Mouse (Mus musculus) hindbrain, postnatal 0 days (tissue): Measurements from ENCODE around the gene Gm10663. TPM values are rescaled to one million over a fixed set of nuclear protein-coding genes. Genes with fewer than 3 reads are reported as not detected.

ENCODE experiments used
- ATAC-seq: fragments of 200-750 bp; cut with Nextera tagmentation; 2 replicates; pipeline ENCODE4 v1.8.0; 2017; ENCODE audit warnings: mild to moderate bottlenecking, moderate TSS enrichment, moderate library complexity
- DNase-seq: peaks from one replicate; pipeline ENCODE4 v3.0.0-alpha.2; 2015; ENCODE audit warnings: low spot score
- H3K27ac ChIP-seq: fragments of 300-500 bp; sonication (generic); 2 replicates; pipeline ENCODE4 v1.5.1; 2014; ENCODE audit warnings: mild to moderate bottlenecking
- H3K27me3 ChIP-seq: fragments of 300-500 bp; sonication (generic); 2 replicates; pipeline ENCODE4 v1.6.1; 2014; ENCODE audit warnings: low read length, mixed read lengths; ENCODE audit not compliant: insufficient read depth
- H3K36me3 ChIP-seq: fragments of 300-500 bp; sonication (generic); 2 replicates; pipeline ENCODE4 v1.6.1; 2014; ENCODE audit warnings: low read length, mixed read lengths; ENCODE audit not compliant: insufficient read depth
- H3K4me1 ChIP-seq: fragments of 300-500 bp; sonication (generic); 2 replicates; pipeline ENCODE4 v1.6.1; 2014; ENCODE audit warnings: antibody characterized with exemption, low read length, mixed read lengths; ENCODE audit not compliant: insufficient read depth
- H3K4me2 ChIP-seq: fragments of 300-500 bp; sonication (generic); 2 replicates; pipeline ENCODE4 v1.6.1; 2014; ENCODE audit warnings: low read depth, mild to moderate bottlenecking, low read length, moderate library complexity, mixed read lengths
- H3K4me3 ChIP-seq: fragments of 300-500 bp; sonication (generic); 2 replicates; pipeline ENCODE4 v1.5.1; 2014; ENCODE audit warnings: low read length
- H3K9ac ChIP-seq: fragments of 300-500 bp; sonication (generic); replicated peaks from 2 replicates; pipeline ENCODE4 v1.6.1; 2014; ENCODE audit warnings: mild to moderate bottlenecking, low read length, moderate library complexity, mixed read lengths
- H3K9me3 ChIP-seq: fragments of 300-500 bp; sonication (generic); 2 replicates; pipeline ENCODE4 v1.6.1; 2016; ENCODE audit warnings: low read length, mixed read lengths
- CTCF ChIP-seq: IDR thresholded peaks from 2 replicates; pipeline ENCODE4 v1.5.1; 2016; ENCODE audit warnings: antibody characterized with exemption, control low read depth, low read depth
- WGBS: fragments of 180-500 bp; shearing (Covaris S2); extraction: QIAGEN DNeasy Blood & Tissue Kit; methylation state at CpG from one replicate; pipeline ENCODE4 v1.1.7; 2014; 5-methylcytosine and 5-hydroxymethylcytosine counted together
- polyA plus RNA-seq: library from polyadenylated mRNA; unstranded; fragments of >200 nt; fragmentation: Nextera tagmentation; extraction: Ambion mirVana; gene quantifications from 2 replicates; pipeline ENCODE4 v1.2.1, GENCODE M21; 2015
- total RNA-seq: library from RNA; depleted of rRNA; stranded (reverse); fragments of >200 nt; gene quantifications from 2 replicates; pipeline ENCODE4 v1.2.3, GENCODE M21; 2014

Gm10663 gene
- total and polyA plus RNA-seq, 2 experiments from 2014 or later: not detected

- no peak for TF ChIP-seq CTCF
- Histone ChIP-seq H3K27me3 (no peaks in the 10 kb centered on the region), H3K27ac (no peak overlapping the region), H3K36me3 (no peaks in the 10 kb centered on the region), H3K9me3 (no peaks in the 10 kb centered on the region), H3K9ac (no peak overlapping the region), H3K4me3 (no peak overlapping the region), H3K4me2 (no peak overlapping the region), H3K4me1 (no peaks in the 10 kb centered on the region)
- DNase-seq (no peak), ATAC-seq (no peak)
- 55% methylated on average over 3 of the region's 3 CpGs for WGBS
Observed at GRCm38 (mm10) chr8:65099735-65100134, 24.9 kb downstream of the Gm10663 start.

DNA sequence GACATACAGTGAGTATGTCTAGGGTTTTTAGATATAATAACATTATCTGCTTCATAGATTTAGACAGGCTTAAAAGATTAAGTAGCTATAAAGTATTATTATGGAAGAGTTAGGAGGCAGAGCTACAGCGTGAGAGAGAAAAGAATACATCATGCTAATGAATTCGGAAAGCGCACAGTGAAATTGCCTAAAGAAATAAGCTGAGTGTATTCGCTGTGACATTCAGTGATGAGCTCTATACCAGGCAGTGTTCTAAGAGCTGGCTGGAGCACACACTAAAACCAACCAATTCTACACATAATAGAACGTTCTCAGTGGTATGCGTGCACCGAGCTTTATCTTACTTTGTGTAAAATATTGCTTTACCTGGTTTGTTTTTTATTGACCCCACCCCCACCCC is 28.8 kb downstream of the Gm10663 start:
- no peak for TF ChIP-seq CTCF
- Histone ChIP-seq H3K36me3 (no peaks in the 10 kb centered on the region), H3K4me3 (no peak overlapping the region), H3K27ac (no peak overlapping the region), H3K9ac (no peak overlapping the region), H3K4me2 (no peak overlapping the region), H3K27me3 (no peaks in the 10 kb centered on the region), H3K9me3 (no peaks in the 10 kb centered on the region), H3K4me1 (no peaks in the 10 kb centered on the region)
- ATAC-seq: no peak
- 70% methylated on average over 7 of the region's 7 CpGs for WGBS
- no peak for DNase-seq

GRCm38 (mm10) chr8:65104041-65104440 is 29.2 kb downstream of the Gm10663 start:
- WGBS: 65% methylated on average over 4 of the region's 4 CpGs
- no peak for ATAC-seq
- Histone ChIP-seq H3K27ac (no peak overlapping the region), H3K9me3 (no peaks in the 10 kb centered on the region), H3K4me2 (no peak overlapping the region), H3K36me3 (no peaks in the 10 kb centered on the region), H3K9ac (no peak overlapping the region), H3K27me3 (no peaks in the 10 kb centered on the region), H3K4me3 (no peak overlapping the region), H3K4me1 (no peaks in the 10 kb centered on the region)
- TF ChIP-seq CTCF: no peak
- DNase-seq: no peak

DNA sequence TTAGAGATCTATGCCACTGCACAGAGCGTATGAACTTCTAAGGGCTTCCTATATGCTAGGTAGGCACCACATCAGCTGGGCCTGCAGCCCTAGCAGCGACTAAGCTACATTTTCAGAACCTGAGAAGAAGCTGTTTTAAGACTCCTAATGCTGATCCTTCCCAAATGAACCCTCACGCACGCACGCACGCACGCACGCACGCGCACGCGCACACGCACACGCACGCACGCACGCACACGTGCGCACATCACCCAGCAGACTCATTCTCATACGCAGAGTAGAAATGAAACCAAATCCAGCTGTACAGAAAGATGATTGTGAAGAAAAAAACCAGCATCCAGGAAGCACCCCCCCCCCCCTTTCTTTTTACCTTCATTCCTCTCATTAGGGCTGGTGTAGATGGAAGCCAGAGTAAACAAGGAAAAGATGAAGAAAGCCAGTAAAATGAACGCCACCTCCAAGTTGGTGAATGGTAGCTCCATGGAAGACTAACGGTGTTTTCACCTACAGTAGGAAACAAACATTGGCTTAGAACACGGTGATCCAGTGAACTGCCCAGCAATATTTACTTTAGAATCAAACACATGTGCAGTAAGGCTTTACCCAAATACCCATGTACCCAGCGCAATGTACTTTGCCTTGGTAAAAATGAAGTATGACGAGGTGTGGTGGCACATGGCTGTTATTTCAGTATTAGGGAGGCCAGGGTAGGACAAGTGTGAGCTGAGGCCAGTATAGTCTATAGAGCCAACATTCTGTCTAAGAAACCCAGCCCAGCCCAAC is 33.3 kb downstream of the Gm10663 start:
- no peak overlapping the region for H3K4me3 ChIP-seq
- no peak for ATAC-seq
- no peaks in the 10 kb centered on the region for H3K9me3 ChIP-seq
- no peak for TF ChIP-seq CTCF
- DNase-seq: no peak
- H3K9ac ChIP-seq: no peak overlapping the region
- no peaks in the 10 kb centered on the region for H3K4me1 ChIP-seq
- WGBS: 96% methylated on average over 25 of the region's 25 CpGs
- H3K27ac ChIP-seq: no peak overlapping the region
- no peak overlapping the region for H3K4me2 ChIP-seq
- H3K27me3 ChIP-seq: no peaks in the 10 kb centered on the region
- no peaks in the 10 kb centered on the region for H3K36me3 ChIP-seq

GRCm38 (mm10) chr8:65108936-65109335 is 34.1 kb downstream of the Gm10663 start:
- H3K9ac ChIP-seq: no peak overlapping the region
- ATAC-seq: no peak
- H3K4me3 ChIP-seq: no peak overlapping the region
- 79% methylated on average over 6 of the region's 6 CpGs for WGBS
- no peak for DNase-seq
- no peaks in the 10 kb centered on the region for H3K9me3 ChIP-seq
- TF ChIP-seq CTCF: no peak
- no peaks in the 10 kb centered on the region for H3K27me3 ChIP-seq
- no peak overlapping the region for H3K4me2 ChIP-seq
- H3K36me3 ChIP-seq: no peaks in the 10 kb centered on the region
- no peaks in the 10 kb centered on the region for H3K4me1 ChIP-seq
- H3K27ac ChIP-seq: no peak overlapping the region

GRCm38 (mm10) chr8:65110285-65110691 is 35.5 kb downstream of the Gm10663 start:
- no peaks in the 10 kb centered on the region for H3K36me3 ChIP-seq
- peak; percentile 94 for TF ChIP-seq CTCF
- no peak overlapping the region for H3K27ac ChIP-seq
- H3K4me3 ChIP-seq: no peak overlapping the region
- 42% methylated on average over 5 of the region's 5 CpGs for WGBS
- no peaks in the 10 kb centered on the region for H3K27me3 ChIP-seq
- H3K9ac ChIP-seq: no peak overlapping the region
- H3K9me3 ChIP-seq: no peaks in the 10 kb centered on the region
- no peaks in the 10 kb centered on the region for H3K4me1 ChIP-seq
- no peak overlapping the region for H3K4me2 ChIP-seq
- ATAC-seq (peak; percentile 86), DNase-seq (peak; percentile 89)

DNA sequence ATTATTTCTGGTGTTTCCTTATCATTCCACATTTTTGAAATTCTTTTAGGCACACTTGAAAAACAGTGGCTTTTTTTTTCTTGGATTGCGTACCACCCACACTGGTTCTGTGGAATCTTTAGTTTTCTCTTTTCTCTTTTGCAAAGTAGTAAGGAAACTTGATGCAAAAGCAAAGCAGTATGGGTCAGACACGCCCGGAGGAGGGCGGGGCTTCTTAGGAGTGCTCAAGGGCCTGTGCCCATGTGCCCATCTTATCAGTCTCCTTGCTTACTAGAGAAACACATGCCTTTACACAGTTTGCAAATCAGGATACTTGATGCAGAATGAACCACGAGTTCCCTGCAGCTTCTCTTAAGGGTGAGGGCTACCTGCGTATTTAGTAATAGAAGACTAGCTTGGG is 37.3 kb downstream of the Gm10663 start:
- no peak overlapping the region for H3K4me3 ChIP-seq
- no peaks in the 10 kb centered on the region for H3K27me3 ChIP-seq
- H3K9me3 ChIP-seq: no peaks in the 10 kb centered on the region
- no peak for TF ChIP-seq CTCF
- WGBS: 84% methylated on average over 6 of the region's 6 CpGs
- no peak overlapping the region for H3K27ac ChIP-seq
- H3K4me2 ChIP-seq: no peak overlapping the region
- H3K4me1 ChIP-seq: no peaks in the 10 kb centered on the region
- no peak for ATAC-seq
- no peak overlapping the region for H3K9ac ChIP-seq
- no peak for DNase-seq
- no peaks in the 10 kb centered on the region for H3K36me3 ChIP-seq
